Mouse (Mus musculus) lung, postnatal 0 days (tissue): ENCODE results near the gene Tnfsfm13.
"Not testable (repeated sequence)": the region's sequence is repeated elsewhere in the genome, so short reads cannot be mapped to it uniquely, and the experiment has no call there.

Experiments used
- CTCF ChIP-seq: IDR thresholded peaks from 2 replicates; pipeline ENCODE4 v1.5.1; 2016; ENCODE audit warnings: antibody characterized with exemption, mild to moderate bottlenecking
- EP300 ChIP-seq: IDR thresholded peaks from 2 replicates; pipeline ENCODE4 v1.6.1; 2016; ENCODE audit warnings: antibody characterized with exemption, mild to moderate bottlenecking, control low read depth

DNA sequence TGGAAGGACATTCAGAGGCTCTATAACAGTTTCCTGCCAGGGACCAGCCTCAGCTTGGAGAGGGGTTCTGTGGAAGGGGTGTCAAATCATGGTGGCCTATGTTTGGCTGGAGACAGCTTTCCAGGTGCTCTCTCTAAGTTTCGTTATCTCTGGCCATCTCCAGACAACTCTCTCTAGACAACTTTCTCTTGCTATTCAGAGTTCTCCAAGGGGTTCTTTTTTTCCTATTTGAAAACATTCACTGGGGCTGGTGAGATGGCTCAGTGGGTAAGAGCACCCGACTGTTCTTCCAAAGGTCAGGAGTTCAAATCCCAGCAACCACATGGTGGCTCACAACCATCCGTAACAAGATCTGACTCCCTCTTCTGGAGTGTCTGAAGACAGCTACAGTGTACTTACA, 7.5 kb upstream of the Tnfsfm13 start:
- TF ChIP-seq CTCF, EP300: not testable (repeated sequence)
